ENCODE assay signal across 8 mouse cellular contexts in genomic region chr7:24500929-24501328, GRCm38 (mm10). TPM values are rescaled to one million over a fixed set of nuclear protein-coding genes. Genes with fewer than 3 reads are reported as not detected.
DNase-seq lines count a peak whose midpoint lies in the region.

No protein-coding gene starts in this region.

- peak; percentile 35 for DNase-seq in gastrocnemius, postnatal 10 days
- no peak for DNase-seq in gastrocnemius, adult 8-10 months (ENCODE audit: low spot score in 2 of 2)
- peak; percentile 69 for DNase-seq in right cerebral cortex, postnatal 4 days
- DNase-seq in right cerebral cortex, postnatal 25 days = no peak
- peak; percentile 71 for DNase-seq in induced T-regulatory cell, adult 2 months (ENCODE audit: low read depth)
- DNase-seq in spleen, postnatal 10 days (ENCODE audit: low spot score in 2 of 2) = peak; percentile 28 to 67
- no peak for DNase-seq in frontal cortex, postnatal 10 days (ENCODE audit: low spot score in 2 of 2)
- DNase-seq in frontal cortex, postnatal 14 days (ENCODE audit: low spot score in 2 of 2) = no peak

RNA-seq across cellular contexts. Expression of gene Zfp428, which starts 5.9 kb away (rescaled TPM):
- 10 to 100 TPM; 11.4 to 11.6 TPM for total RNA-seq in gastrocnemius, postnatal 10 days (2021)
- total RNA-seq in gastrocnemius, adult 8-10 months (2022) = 1 to 10 TPM; 2.5 to 5.2 (median 4.0) TPM

RNA-seq across cellular contexts. Expression of gene AC161166.1, which starts 11.3 kb away (rescaled TPM):
- total RNA-seq in gastrocnemius, postnatal 10 days (2021) = not detected
- total RNA-seq in gastrocnemius, adult 8-10 months (2022) = not detected

RNA-seq across cellular contexts. Expression of gene Cadm4, which starts 19.1 kb away (rescaled TPM):
- total RNA-seq in gastrocnemius, postnatal 10 days (2021) = 10 to 100 TPM; 14.7 to 17.4 TPM
- total RNA-seq in gastrocnemius, adult 8-10 months (2022) = 1 to 10 TPM in 3 of 4 experiments, under 1 TPM in 1; 0.87 to 3.6 (median 1.8) TPM

RNA-seq across cellular contexts. Expression of gene Irgq, which starts 29.6 kb away (rescaled TPM):
- total RNA-seq in gastrocnemius, postnatal 10 days (2021) = 10 to 100 TPM; 12.8 to 15.3 TPM
- 10 to 100 TPM; 10.9 to 15.8 (median 12.7) TPM for total RNA-seq in gastrocnemius, adult 8-10 months (2022)

RNA-seq across cellular contexts. Expression of gene Plaur, which starts 38.6 kb away (rescaled TPM):
- total RNA-seq in gastrocnemius, postnatal 10 days (2021) = 1 to 10 TPM; 2.0 to 3.0 TPM
- total RNA-seq in gastrocnemius, adult 8-10 months (2022) = under 1 TPM; 0.41 to 0.92 (median 0.63) TPM

Comparison
In these comparisons a context has a peak if more than half of its experiments do, and no peak if none do; other contexts are left out.
1. DNase-seq: peak in gastrocnemius, postnatal 10 days (single experiment), right cerebral cortex, postnatal 4 days (single experiment), induced T-regulatory cell, adult 2 months (single experiment) and spleen, postnatal 10 days (2 of 2); none in gastrocnemius, adult 8-10 months (0 of 2), right cerebral cortex, postnatal 25 days (single experiment), frontal cortex, postnatal 10 days (0 of 2) and frontal cortex, postnatal 14 days (0 of 2).